Mouse (Mus musculus) right cerebral cortex, postnatal 36 days (tissue): ENCODE measurements around the gene Ldha.
"Not testable (repeated sequence)": the region's sequence is repeated elsewhere in the genome, so short reads cannot be mapped to it uniquely, and the experiment has no call there.

Experiments
- DNase-seq, 2 experiments: peaks; one replicate each; pipeline ENCODE4 v3.0.0; 2022; ENCODE audit warnings: low spot score in 2 of 2, mixed read lengths in 1 of 2

Ldha gene

DNA sequence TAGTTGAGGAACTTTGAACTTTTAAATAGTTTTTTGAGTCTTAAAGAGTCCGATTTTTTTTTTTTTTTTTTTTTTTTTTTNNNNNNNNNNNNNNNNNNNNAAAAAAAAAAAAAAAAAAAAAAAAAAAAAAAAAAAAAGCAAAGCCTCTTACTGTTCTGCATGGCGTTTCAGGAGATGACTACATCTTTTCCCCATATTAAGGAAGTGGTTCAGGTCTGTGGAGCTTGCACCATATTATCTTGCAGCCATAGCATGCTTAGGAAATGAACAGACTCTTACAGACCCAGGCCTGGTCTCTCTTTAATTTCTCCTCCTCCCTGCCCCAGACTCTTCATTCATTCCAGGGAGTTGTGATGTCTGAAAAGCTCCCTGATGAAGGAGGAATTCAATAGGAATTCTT, 39.7 kb downstream of the Ldha start:
- no peak for DNase-seq

DNA sequence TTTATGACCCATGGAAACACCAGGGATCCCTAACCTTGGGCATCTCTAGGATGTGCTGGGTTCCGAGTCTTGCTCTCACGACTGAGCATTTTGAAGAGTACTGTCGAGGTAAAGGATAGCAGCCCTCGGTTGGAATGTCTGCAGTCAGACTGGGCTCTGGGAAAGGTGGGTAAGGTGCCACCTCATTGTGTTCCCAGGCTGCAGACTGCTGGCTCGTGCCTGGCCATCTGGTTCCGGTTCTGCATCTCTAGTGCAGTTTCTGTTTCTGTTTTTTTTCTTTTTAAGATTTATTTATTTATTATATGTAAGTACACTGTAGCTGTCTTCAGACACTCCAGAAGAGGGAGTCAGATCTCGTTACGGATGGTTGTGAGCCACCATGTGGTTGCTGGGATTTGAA, 40.7 kb downstream of the Ldha start:
- not testable (repeated sequence) for DNase-seq

DNA sequence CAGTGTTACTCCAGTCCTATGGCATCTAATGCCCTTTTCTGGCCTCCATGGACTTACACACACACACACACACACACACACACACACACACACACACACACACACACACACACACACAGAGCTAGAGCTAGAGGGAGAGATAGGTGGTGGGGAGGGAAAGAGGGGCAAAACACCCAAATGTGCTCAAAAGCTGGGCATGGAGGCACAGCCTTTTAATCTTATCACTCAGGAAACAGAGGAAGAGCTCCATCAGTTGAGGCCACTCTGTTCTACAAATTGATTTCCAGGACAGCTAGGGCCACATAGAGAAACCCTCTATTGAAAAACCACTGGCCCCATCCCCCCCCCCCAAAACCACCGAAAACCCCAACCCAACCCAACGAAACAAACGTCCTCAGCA, 42.0 kb downstream of the Ldha start:
- DNase-seq: no peak

DNA sequence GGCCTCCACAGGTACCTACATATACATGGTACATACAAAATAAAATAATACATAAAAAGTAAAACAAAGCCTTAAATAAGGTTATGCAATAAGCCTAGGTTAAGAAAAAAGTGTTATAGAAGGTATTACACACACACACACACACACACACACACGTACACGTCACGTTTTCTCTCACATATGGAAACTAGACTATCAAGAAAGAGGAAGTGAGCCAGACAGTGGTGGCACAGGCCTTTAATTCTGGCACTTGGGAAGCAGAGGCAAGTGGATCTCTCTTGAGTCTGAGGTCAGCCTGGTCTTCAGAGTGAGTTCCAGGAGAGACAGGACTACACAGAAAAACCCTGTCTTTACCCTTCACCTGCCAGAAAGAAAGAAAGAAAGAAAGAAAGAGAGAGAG, 54.2 kb downstream of the Ldha start:
- DNase-seq: no peak

DNA sequence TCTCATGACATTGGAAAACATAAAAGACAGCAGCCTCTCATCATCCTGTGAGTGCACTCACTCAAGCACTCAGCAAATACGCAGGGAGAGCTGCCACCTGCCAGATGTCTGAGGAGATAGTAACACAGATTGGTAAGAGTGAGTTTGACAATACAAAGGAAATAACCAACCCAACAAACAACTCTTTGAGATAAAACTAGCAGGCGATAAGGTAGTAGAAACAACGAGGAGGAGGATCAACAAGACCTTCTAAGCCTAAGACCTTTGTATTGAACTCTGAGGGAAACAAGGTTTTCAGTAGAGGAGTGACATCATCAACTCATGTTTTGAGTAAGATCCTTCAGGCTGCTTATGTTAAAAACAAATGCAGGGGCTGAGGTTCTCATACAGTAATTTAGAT, 58.1 kb downstream of the Ldha start:
- no peak for DNase-seq
